Mouse (Mus musculus): ENCODE data around the gene Slc6a16.

DNA sequence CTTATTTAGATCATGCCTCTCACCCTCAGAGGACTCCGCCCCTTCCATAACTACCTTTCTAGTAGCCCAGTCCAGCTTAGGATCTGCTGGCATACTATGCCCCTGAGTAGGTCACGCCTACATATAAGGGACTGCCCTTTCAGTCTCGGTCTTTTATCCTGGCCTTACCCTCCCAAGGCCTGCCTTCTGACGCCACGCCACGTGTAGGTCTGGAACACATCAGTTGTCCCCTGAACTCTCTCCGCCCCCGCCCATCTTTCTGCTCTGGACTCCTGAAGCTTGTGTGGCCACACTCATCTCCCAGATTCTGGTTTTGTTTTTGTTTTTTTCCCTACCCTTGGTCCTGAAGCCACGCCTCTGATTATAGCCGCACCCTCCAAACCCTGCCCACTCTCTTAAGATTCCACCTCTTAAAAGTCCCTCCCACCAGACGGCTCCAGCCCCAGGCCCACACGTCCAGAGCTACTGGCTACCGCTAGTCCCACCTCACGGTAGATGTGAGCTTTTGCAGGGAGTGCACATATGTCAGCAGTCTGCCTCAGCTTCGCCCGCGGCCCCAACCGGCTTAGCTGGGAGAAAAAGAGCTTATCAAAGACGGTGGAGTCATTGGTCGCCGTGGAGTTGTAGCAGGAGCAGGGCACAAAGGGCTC is 5.8 kb upstream of the Slc6a16 start:
- TF ChIP-seq CTCF (IDR thresholded peaks at IDR 0.05; ENCODE audit: borderline replicate concordance, insufficient read depth, low read length) (no peak), POLR2A (IDR thresholded peaks at IDR 0.05; ENCODE audit: low read depth, low read length) (0 out of 2 replicates have a peak, but pooled peaks have one; percentile 6)
